Mouse (Mus musculus): Measurements from ENCODE around the gene Trub2. TPM values are rescaled to one million over a fixed set of nuclear protein-coding genes. Genes with fewer than 3 reads are reported as not detected.

The Trub2 gene
- 22.0 and 31.3 TPM in 2 replicates for total RNA-seq (2017)

GRCm38 (mm10) chr2:29787937-29788681 is at the start of gene Trub2:
Gene Trub2, minus strand, starts transcription at chr2:29788502.
- peak; percentile 84 to 88 for ATAC-seq (replicated peaks in 1 of 2; ENCODE audit: insufficient read depth in 1 of 2, low FRiP score in 2 of 2, low TSS enrichment in 1 of 2, low read depth in 1 of 2, poor library complexity in 2 of 2, severe bottlenecking in 2 of 2)

DNA sequence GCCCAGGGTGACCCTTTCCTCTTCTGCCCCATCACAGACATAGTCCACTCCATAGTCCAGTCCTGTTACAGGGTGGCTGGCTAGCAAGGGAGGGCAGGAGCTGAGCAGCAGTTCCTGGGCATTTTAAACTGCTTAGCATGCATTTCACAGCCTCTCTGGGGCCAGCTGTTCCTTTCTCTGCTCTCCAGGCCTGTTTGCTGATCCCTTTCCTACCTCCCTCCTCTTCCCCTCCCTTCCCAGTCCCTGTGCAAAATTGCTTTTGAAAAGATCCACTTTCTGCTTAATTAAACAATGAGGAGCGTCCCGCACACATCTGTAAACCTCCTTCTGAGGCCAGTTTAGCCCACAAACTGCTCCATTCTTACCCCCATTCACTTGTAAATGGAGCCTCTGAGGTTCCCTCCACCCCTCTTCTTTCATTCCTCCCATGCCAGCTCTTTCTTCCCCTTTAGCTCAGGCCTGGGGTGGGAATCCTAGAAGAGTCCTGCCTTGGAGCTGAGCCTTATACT is 47.1 kb upstream of the Trub2 start:
- no peak for ATAC-seq (replicated peaks in 1 of 2; ENCODE audit: insufficient read depth in 1 of 2, low FRiP score in 2 of 2, low TSS enrichment in 1 of 2, low read depth in 1 of 2, poor library complexity in 2 of 2, severe bottlenecking in 2 of 2)

DNA sequence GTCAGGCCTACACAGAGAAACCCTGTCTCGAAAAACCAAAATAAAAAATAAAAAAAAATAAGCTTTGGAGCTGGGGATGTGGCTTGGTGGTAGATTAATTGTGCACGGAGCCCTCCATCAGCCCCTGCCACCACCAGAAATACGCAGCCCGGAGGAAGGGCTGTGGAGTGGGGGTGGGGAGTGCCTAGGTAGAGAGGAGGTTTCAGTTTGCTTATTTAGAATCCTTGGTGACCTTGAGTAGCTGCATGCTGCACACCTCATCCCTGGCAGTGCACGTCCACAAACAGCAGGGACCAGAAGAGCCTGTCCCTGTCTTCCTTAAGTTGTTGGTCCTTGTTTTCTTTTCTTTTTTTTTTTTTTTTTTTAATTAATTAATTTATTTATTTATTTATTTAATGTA is 45.5 kb upstream of the Trub2 start:
- ATAC-seq (replicated peaks in 1 of 2; ENCODE audit: insufficient read depth in 1 of 2, low FRiP score in 2 of 2, low TSS enrichment in 1 of 2, low read depth in 1 of 2, poor library complexity in 2 of 2, severe bottlenecking in 2 of 2), result no peak

GRCm38 (mm10) chr2:29831106-29831505 is 42.8 kb upstream of the Trub2 start:
- no peak for ATAC-seq (replicated peaks in 1 of 2; ENCODE audit: insufficient read depth in 1 of 2, low FRiP score in 2 of 2, low TSS enrichment in 1 of 2, low read depth in 1 of 2, poor library complexity in 2 of 2, severe bottlenecking in 2 of 2)

- ATAC-seq (replicated peaks in 1 of 2; ENCODE audit: insufficient read depth in 1 of 2, low FRiP score in 2 of 2, low TSS enrichment in 1 of 2, low read depth in 1 of 2, poor library complexity in 2 of 2, severe bottlenecking in 2 of 2), result peak; percentile 2 to 10; a peak in 1 of 4 replicates
Observed at GRCm38 (mm10) chr2:29827709-29828024, 39.4 kb upstream of the Trub2 start.

- peak; percentile 95 to 98 for ATAC-seq (replicated peaks in 1 of 2; ENCODE audit: insufficient read depth in 1 of 2, low FRiP score in 2 of 2, low TSS enrichment in 1 of 2, low read depth in 1 of 2, poor library complexity in 2 of 2, severe bottlenecking in 2 of 2)
Observed at GRCm38 (mm10) chr2:29826926-29827708, 38.8 kb upstream of the Trub2 start.

GRCm38 (mm10) chr2:29826318-29826925 is 38.1 kb upstream of the Trub2 start:
- 0 out of 4 replicates have a peak, but pooled peaks of 1 of the 2 experiments have one; percentile 8 for ATAC-seq (replicated peaks in 1 of 2; ENCODE audit: insufficient read depth in 1 of 2, low FRiP score in 2 of 2, low TSS enrichment in 1 of 2, low read depth in 1 of 2, poor library complexity in 2 of 2, severe bottlenecking in 2 of 2)

GRCm38 (mm10) chr2:29820025-29820817 is 31.9 kb upstream of the Trub2 start, which contains the start of gene Urm1:
Gene Urm1, plus strand, starts transcription at chr2:29820075.
- ATAC-seq (replicated peaks in 1 of 2; ENCODE audit: insufficient read depth in 1 of 2, low FRiP score in 2 of 2, low TSS enrichment in 1 of 2, low read depth in 1 of 2, poor library complexity in 2 of 2, severe bottlenecking in 2 of 2), result peak; percentile 53 to 55

DNA sequence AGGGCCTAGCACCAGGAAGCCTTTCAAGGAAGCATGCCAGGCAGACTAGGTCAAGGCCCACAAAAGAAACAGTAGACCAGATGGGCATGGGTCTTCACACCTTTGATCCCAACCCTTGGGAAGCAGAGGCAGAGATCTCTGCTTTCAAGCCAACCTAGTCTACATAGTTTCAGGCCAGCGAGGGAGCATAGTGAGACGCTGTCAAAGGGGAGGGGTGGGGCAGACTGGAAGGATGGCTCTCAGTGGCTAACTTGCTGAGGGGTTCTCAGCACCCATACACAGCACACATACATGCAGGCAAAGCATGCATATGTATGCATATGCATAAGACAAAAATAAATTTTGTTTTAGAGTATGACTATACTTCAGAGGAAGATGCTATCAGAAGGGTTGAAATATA is 31.1 kb upstream of the Trub2 start:
- no peak for ATAC-seq (replicated peaks in 1 of 2; ENCODE audit: insufficient read depth in 1 of 2, low FRiP score in 2 of 2, low TSS enrichment in 1 of 2, low read depth in 1 of 2, poor library complexity in 2 of 2, severe bottlenecking in 2 of 2)

DNA sequence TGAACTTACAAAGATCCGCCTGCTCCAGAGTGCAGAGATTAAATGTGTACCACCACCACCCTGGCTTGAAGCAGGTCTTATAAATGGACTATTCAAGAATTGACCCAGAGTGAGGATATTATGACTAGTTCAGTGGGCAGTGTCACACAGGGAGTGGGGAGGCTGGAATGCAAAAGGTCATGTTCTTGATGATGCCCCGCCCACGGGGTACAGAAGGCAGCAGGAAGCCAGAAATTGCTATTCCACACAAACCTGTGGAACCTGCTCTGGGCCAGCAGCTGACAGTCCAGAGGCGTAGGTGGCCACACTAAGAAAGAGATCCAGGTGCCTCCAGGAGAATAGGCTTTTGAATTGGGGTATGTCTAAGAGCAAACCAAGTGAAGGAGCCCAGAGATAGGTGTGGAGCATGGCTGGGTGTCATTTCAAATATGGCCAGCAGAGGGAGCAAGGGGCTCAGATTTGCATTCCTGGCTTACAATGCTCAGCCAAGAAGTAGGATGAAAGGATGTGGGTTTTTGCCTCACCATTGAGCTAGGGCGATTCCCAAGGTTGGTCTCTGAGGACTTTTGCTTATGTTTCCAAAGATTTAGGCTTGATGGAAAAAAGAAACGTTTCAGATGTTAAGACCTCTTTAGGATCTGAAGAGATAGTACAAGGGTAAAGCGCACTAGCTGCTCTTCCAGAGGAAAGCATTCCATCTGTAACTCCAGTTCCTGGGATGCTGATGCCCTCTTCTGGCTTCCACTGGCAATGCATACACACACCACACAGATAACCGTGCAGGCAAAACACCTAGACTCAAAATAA is 29.3 kb upstream of the Trub2 start:
- ATAC-seq (replicated peaks in 1 of 2; ENCODE audit: insufficient read depth in 1 of 2, low FRiP score in 2 of 2, low TSS enrichment in 1 of 2, low read depth in 1 of 2, poor library complexity in 2 of 2, severe bottlenecking in 2 of 2), result peak; percentile 67 to 74

DNA sequence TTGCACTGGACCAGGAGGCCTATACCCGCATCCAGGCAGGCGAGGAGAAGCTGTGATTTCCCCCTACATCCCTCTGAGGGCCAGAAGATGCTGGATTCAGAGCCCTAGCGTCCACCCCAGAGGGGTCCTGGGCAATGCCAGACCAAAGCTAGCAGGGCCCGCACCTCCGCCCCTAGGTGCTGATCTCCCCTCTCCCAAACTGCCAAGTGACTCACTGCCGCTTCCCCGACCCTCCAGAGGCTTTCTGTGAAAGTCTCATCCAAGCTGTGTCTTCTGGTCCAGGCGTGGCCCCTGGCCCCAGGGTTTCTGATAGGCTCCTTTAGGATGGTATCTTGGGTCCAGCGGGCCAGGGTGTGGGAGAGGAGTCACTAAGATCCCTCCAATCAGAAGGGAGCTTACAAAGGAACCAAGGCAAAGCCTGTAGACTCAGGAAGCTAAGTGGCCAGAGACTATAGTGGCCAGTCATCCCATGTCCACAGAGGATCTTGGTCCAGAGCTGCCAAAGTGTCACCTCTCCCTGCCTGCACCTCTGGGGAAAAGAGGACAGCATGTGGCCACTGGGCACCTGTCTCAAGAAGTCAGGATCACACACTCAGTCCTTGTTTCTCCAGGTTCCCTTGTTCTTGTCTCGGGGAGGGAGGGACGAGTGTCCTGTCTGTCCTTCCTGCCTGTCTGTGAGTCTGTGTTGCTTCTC is 27.5 kb upstream of the Trub2 start:
- ATAC-seq (replicated peaks in 1 of 2; ENCODE audit: insufficient read depth in 1 of 2, low FRiP score in 2 of 2, low TSS enrichment in 1 of 2, low read depth in 1 of 2, poor library complexity in 2 of 2, severe bottlenecking in 2 of 2), result no peak

DNA sequence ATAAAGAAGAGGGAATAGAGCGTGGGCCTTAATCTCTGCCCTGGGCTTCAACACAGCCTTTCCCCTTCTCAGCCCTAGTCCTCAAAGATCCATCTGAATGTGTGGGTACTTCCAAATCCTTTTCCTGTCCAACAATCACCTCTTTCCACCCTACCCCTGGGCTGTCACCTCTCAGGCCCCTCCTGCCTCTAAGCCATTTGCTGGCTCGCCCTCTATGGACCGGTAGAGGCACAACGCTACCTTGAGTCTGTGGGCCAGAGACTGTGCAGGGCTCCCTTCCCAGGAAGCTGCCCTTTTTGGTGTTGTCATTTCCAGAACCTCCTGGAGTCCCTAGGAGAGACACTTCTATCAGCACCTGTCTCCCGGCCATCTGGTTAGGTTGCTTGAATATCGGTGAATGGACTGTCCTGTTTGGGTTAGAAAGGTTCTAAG is 15.1 kb upstream of the Trub2 start:
- ATAC-seq (replicated peaks in 1 of 2; ENCODE audit: insufficient read depth in 1 of 2, low FRiP score in 2 of 2, low TSS enrichment in 1 of 2, low read depth in 1 of 2, poor library complexity in 2 of 2, severe bottlenecking in 2 of 2), result peak; percentile 51 to 77

GRCm38 (mm10) chr2:29802827-29803201 is 14.5 kb upstream of the Trub2 start:
- ATAC-seq (replicated peaks in 1 of 2; ENCODE audit: insufficient read depth in 1 of 2, low FRiP score in 2 of 2, low TSS enrichment in 1 of 2, low read depth in 1 of 2, poor library complexity in 2 of 2, severe bottlenecking in 2 of 2), result 0 out of 4 replicates have a peak, but pooled peaks of 1 of the 2 experiments have one; percentile 3

GRCm38 (mm10) chr2:29802075-29802826 is 13.9 kb upstream of the Trub2 start, which contains the start of gene Slc27a4:
Gene Slc27a4, plus strand, starts transcription at chr2:29802634.
- peak; percentile 97 to 99 for ATAC-seq (replicated peaks in 1 of 2; ENCODE audit: insufficient read depth in 1 of 2, low FRiP score in 2 of 2, low TSS enrichment in 1 of 2, low read depth in 1 of 2, poor library complexity in 2 of 2, severe bottlenecking in 2 of 2)

DNA sequence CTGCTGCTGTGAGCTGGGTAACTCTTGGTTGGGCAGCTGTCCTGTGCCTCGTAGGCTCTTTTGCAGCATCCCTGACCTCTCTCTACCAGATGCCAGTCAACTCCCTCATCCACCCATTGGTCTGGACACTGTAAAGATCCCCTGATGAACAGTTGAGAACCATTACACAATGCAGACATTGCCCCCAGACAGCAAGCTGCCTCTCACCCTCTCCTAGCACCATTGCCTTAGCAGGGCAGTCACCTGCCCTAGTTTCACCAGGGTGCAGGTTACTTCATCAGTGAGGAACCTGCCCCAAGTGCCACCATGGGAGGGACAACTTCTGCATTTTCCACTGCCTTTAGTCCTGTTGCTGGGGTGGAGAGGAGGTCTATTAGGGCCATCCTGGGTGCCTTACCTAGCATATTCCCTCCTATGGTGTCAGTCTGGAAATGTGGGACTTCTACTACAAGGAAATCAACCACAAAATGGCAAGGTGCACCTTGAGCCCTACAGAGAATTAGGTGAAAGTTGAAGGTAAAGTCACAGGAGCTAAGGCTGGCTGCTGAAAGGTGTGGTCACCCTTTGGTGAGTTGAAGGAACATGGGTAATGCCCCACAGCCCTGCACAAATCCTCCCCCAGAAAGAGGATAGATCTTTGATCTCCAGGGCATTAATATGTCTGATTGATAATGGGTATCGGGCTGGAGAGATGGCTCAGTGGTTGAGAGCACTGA is 4.6 kb upstream of the Trub2 start:
- ATAC-seq (replicated peaks in 1 of 2; ENCODE audit: insufficient read depth in 1 of 2, low FRiP score in 2 of 2, low TSS enrichment in 1 of 2, low read depth in 1 of 2, poor library complexity in 2 of 2, severe bottlenecking in 2 of 2), result peak in 1 of 2 experiments; percentile 41; a peak in 1 of 4 replicates

Measured in hematopoietic stem cell, adult 5-6 weeks (primary cell).